Mouse (Mus musculus) bone marrow macrophage, adult 2 months (primary cell): Measurements from ENCODE around the gene Chd5. TPM values are rescaled to one million over a fixed set of nuclear protein-coding genes. Genes with fewer than 3 reads are reported as not detected.

Experiments
- H3K27ac ChIP-seq: 2 replicates; pipeline ENCODE4 v1.5.1; 2012; ENCODE audit warnings: low read depth, low read length; ENCODE audit not compliant: insufficient read depth
- H3K4me1 ChIP-seq: 2 replicates; pipeline ENCODE4 v1.6.1; 2012; ENCODE audit warnings: low read length; ENCODE audit not compliant: control insufficient read depth, insufficient read depth
- H3K4me3 ChIP-seq: 2 replicates; pipeline ENCODE4 v1.5.1; 2012; ENCODE audit warnings: mild to moderate bottlenecking, low read length, moderate library complexity; ENCODE audit not compliant: insufficient read depth
- CTCF ChIP-seq: IDR thresholded peaks from 2 replicates; pipeline ENCODE4 v1.5.1; 2012; ENCODE audit warnings: low read depth, mild to moderate bottlenecking, low read length, moderate library complexity
- POLR2A ChIP-seq: IDR thresholded peaks from 2 replicates; pipeline ENCODE4 v1.6.1; 2012; ENCODE audit warnings: mild to moderate bottlenecking, low read depth, low read length, borderline replicate concordance
- polyA plus RNA-seq: library from polyadenylated mRNA; stranded (reverse); fragments of >200 nt; gene quantifications from 2 replicates; pipeline ENCODE4 v1.2.4, GENCODE M21; 2012; ENCODE audit not compliant: missing spikeins, insufficient read depth, insufficient read length

Gene Chd5
- polyA plus RNA-seq, 1 experiment: 0.42 TPM

- Histone ChIP-seq H3K27ac (no peak overlapping the region), H3K4me1 (no peaks in the 10 kb centered on the region), H3K4me3 (no peak overlapping the region)
- TF ChIP-seq POLR2A (no peak), CTCF (peak; percentile 88)
Observed at GRCm38 (mm10) chr4:152332952-152333351, 5.5 kb upstream of the Chd5 start.

GRCm38 (mm10) chr4:152333587-152333986, 4.9 kb upstream of the Chd5 start:
- TF ChIP-seq CTCF: no peak
- no peak for TF ChIP-seq POLR2A
- Histone ChIP-seq H3K4me3 (no peak overlapping the region), H3K4me1 (no peaks in the 10 kb centered on the region), H3K27ac (no peak overlapping the region)

DNA sequence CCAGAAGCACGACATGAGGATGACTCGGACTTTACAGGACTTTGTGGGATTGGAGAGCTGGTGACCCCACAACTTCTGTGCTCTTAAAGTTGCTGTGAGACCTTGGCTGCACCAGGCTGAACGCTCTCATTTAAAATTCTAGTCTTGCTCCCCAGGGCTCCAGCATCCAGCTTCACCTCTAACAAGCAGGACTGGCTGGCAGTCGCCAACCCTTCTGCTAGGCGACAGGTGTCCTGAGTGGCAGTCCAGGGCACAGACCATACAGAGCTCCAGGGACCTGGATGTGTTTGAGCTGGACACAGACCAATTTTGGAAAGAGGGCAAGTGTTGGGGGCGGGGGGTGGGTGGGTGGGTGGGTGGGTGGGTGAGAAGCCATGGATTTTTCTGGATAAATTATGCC, 679 bp upstream of the Chd5 start:
- Histone ChIP-seq H3K4me3 (no peak overlapping the region), H3K27ac (no peak overlapping the region), H3K4me1 (no peaks in the 10 kb centered on the region)
- TF ChIP-seq POLR2A (no peak), CTCF (no peak)

- no peak overlapping the region for H3K27ac ChIP-seq
- no peak for TF ChIP-seq CTCF
- no peaks in the 10 kb centered on the region for H3K4me1 ChIP-seq
- peak overlapping the region; percentile 29; the same call in 1 of the 2 replicates for H3K4me3 ChIP-seq
Observed at GRCm38 (mm10) chr4:152339293-152339790, 891 bp downstream of the Chd5 start.

GRCm38 (mm10) chr4:152340584-152341284, 2.3 kb downstream of the Chd5 start:
- Histone ChIP-seq H3K4me1 (peaks cover 12% of the 10 kb centered on the region), H3K27ac (no peak overlapping the region), H3K4me3 (no peak overlapping the region)
- TF ChIP-seq POLR2A (no peak), CTCF (no peak)

DNA sequence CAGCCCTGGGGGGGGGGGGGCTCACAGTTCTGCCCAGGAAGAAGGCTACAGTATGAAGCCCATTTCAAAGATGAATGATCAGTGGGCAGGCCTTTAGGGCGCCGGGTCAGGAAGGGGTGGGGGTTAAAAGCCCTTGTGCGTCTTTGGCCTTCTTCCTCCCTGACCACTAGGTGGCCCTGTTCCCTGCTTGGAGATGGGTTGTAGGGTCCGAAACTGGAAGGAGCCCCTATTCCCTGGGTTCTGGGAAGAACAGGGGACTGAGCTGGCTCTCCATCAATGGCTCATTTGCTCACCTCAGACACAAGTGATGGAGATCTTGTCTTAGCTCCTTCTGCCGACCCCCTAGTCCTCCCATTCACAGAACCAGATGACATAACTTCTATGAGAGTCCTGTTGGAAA, 4.8 kb downstream of the Chd5 start:
- no peak overlapping the region for H3K4me3 ChIP-seq
- H3K4me1 ChIP-seq: peaks cover 14% of the 10 kb centered on the region
- no peak overlapping the region for H3K27ac ChIP-seq
- TF ChIP-seq CTCF: peak; percentile 88
- TF ChIP-seq POLR2A: no peak

- Histone ChIP-seq H3K4me3 (no peak overlapping the region), H3K27ac (no peak overlapping the region), H3K4me1 (peaks cover 15% of the 10 kb centered on the region)
- no peak for TF ChIP-seq POLR2A
- no peak for TF ChIP-seq CTCF
Observed at GRCm38 (mm10) chr4:152344651-152345050, 6.2 kb downstream of the Chd5 start.

GRCm38 (mm10) chr4:152345120-152345889, 6.9 kb downstream of the Chd5 start:
- Histone ChIP-seq H3K4me3 (no peak overlapping the region), H3K4me1 (peaks cover 18% of the 10 kb centered on the region), H3K27ac (no peak overlapping the region)
- TF ChIP-seq CTCF: no peak
- no peak for TF ChIP-seq POLR2A

DNA sequence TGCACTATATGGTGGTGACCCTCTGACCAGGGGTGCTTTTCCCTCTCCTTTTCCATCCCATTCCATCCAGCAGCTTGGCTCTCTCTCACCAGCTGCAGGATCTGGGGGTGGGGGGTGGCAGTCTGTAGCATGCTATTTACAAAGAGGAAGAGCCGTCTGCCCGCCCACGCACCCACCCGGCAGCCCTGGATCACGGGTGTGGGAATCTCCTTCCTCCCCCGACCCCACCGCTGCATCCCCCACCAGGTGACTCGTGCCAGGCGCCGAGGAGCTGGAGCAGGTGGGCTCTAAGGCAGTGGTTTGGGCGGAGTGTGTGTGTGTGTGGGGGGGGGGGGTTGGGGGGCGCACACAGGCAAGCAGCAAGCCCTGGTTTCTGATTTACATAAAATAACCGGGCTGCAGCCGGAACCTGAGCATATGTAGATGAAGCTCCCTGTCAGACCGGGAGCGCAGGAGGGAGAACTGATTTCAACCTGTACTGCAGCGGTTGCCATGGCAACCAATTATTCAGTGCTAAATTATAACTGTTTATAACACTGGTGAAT, 11.5 kb downstream of the Chd5 start:
- Histone ChIP-seq H3K27ac (no peak overlapping the region), H3K4me1 (peaks cover 23% of the 10 kb centered on the region), H3K4me3 (no peak overlapping the region; the same call in 1 of the 2 replicates)
- TF ChIP-seq CTCF (no peak), POLR2A (no peak)
